Mouse (Mus musculus): ENCODE measurements around the gene Mcmbp. TPM values are rescaled to one million over a fixed set of nuclear protein-coding genes. Genes with fewer than 3 reads are reported as not detected.

Gene Mcmbp
- total RNA-seq, 1 experiment, result 61.3 TPM

GRCm38 (mm10) chr7:128766696-128767095, 26.4 kb upstream of the Mcmbp start:
- Histone ChIP-seq H3K27ac (ENCODE audit: insufficient read depth, low read depth, low read length, poor library complexity, severe bottlenecking) (no peak overlapping the region), H3K4me1 (ENCODE audit: control insufficient read depth in 2 of 2, insufficient read depth in 2 of 2, low read length in 2 of 2, poor library complexity in 1 of 2) (no peaks in the 10 kb centered on the region), H3K4me3 (ENCODE audit: insufficient read depth in 1 of 2, low read depth in 1 of 2, low read length in 2 of 2, poor library complexity in 1 of 2, severe bottlenecking in 1 of 2) (no peak overlapping the region), H3K9ac (ENCODE audit: insufficient read depth, low read depth, low read length, poor library complexity, severe bottlenecking) (no peak overlapping the region), H3K36me3 (ENCODE audit: control insufficient read depth, insufficient read depth, low read length, poor library complexity, severe bottlenecking) (peaks cover 31% of the 10 kb centered on the region), H3K9me3 (ENCODE audit: control insufficient read depth, insufficient read depth, low read depth, low read length) (no peaks in the 10 kb centered on the region)
- no peak for DNase-seq (ENCODE audit: low read depth, low spot score)
- in situ Hi-C loops (cut with MboI; ENCODE audit: low sequenced_read_pairs in 2 of 2, unreplicated experiment in 2 of 2), result no loop called here
- TF ChIP-seq CHD2 (IDR thresholded peaks at IDR 0.05; ENCODE audit: low read depth, low read length) (no peak), HCFC1 (IDR thresholded peaks at IDR 0.05; ENCODE audit: borderline replicate concordance, insufficient read depth, low read length) (no peak), ZC3H11A (IDR thresholded peaks at IDR 0.05; ENCODE audit: borderline replicate concordance, low read depth, low read length) (no peak), ZNF384 (IDR thresholded peaks at IDR 0.05; ENCODE audit: low read depth, low read length) (no peak), MAFK (IDR thresholded peaks at IDR 0.05; ENCODE audit: insufficient read depth, low read depth, low read length) (no peak)

GRCm38 (mm10) chr7:128758948-128759347, 18.7 kb upstream of the Mcmbp start:
- in situ Hi-C loops (cut with MboI; ENCODE audit: low sequenced_read_pairs in 2 of 2, unreplicated experiment in 2 of 2), result no loop called here
- Histone ChIP-seq H3K27ac (ENCODE audit: insufficient read depth, low read depth, low read length, poor library complexity, severe bottlenecking) (no peak overlapping the region), H3K9me3 (ENCODE audit: control insufficient read depth, insufficient read depth, low read depth, low read length) (no peaks in the 10 kb centered on the region), H3K9ac (ENCODE audit: insufficient read depth, low read depth, low read length, poor library complexity, severe bottlenecking) (no peak overlapping the region), H3K4me1 (ENCODE audit: control insufficient read depth in 2 of 2, insufficient read depth in 2 of 2, low read length in 2 of 2, poor library complexity in 1 of 2) (no peaks in the 10 kb centered on the region), H3K36me3 (ENCODE audit: control insufficient read depth, insufficient read depth, low read length, poor library complexity, severe bottlenecking) (peaks cover 12% of the 10 kb centered on the region), H3K4me3 (ENCODE audit: insufficient read depth in 1 of 2, low read depth in 1 of 2, low read length in 2 of 2, poor library complexity in 1 of 2, severe bottlenecking in 1 of 2) (no peak overlapping the region)
- no peak for DNase-seq (ENCODE audit: low read depth, low spot score)
- no peak for TF ChIP-seq ZC3H11A (IDR thresholded peaks at IDR 0.05; ENCODE audit: borderline replicate concordance, low read depth, low read length)
- TF ChIP-seq CHD2 (IDR thresholded peaks at IDR 0.05; ENCODE audit: low read depth, low read length), result no peak
- no peak for TF ChIP-seq ZNF384 (IDR thresholded peaks at IDR 0.05; ENCODE audit: low read depth, low read length)
- TF ChIP-seq MAFK (IDR thresholded peaks at IDR 0.05; ENCODE audit: insufficient read depth, low read depth, low read length), result no peak
- TF ChIP-seq HCFC1 (IDR thresholded peaks at IDR 0.05; ENCODE audit: borderline replicate concordance, insufficient read depth, low read length), result no peak

DNA sequence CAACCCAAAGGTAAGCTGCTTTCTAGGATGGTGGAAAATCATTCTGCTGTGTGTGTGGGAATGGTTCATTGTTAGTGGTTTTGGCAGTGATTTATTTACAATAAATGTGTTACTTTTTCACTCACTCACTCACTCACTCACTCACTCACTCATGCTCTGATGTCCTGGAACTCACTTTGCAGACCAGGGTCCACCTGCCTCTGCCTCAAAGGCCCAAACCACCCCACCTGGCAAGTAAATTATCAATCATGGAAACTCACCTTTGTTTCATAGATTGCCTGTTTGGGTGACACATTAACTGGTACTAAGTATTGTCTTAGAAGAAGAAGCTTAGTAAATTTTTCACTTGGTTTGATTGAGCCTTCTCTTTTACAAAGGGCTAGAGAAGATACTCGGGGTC, 15.1 kb upstream of the Mcmbp start:
- Histone ChIP-seq H3K36me3 (ENCODE audit: control insufficient read depth, insufficient read depth, low read length, poor library complexity, severe bottlenecking) (peaks cover 14% of the 10 kb centered on the region), H3K27ac (ENCODE audit: insufficient read depth, low read depth, low read length, poor library complexity, severe bottlenecking) (no peak overlapping the region), H3K9ac (ENCODE audit: insufficient read depth, low read depth, low read length, poor library complexity, severe bottlenecking) (no peak overlapping the region), H3K4me1 (ENCODE audit: control insufficient read depth in 2 of 2, insufficient read depth in 2 of 2, low read length in 2 of 2, poor library complexity in 1 of 2) (no peaks in the 10 kb centered on the region), H3K9me3 (ENCODE audit: control insufficient read depth, insufficient read depth, low read depth, low read length) (no peaks in the 10 kb centered on the region), H3K4me3 (ENCODE audit: insufficient read depth in 1 of 2, low read depth in 1 of 2, low read length in 2 of 2, poor library complexity in 1 of 2, severe bottlenecking in 1 of 2) (no peak overlapping the region)
- DNase-seq (ENCODE audit: low read depth, low spot score), result no peak
- no peak for TF ChIP-seq MAFK (IDR thresholded peaks at IDR 0.05; ENCODE audit: insufficient read depth, low read depth, low read length)
- TF ChIP-seq CHD2 (IDR thresholded peaks at IDR 0.05; ENCODE audit: low read depth, low read length), result no peak
- no peak for TF ChIP-seq ZNF384 (IDR thresholded peaks at IDR 0.05; ENCODE audit: low read depth, low read length)
- TF ChIP-seq ZC3H11A (IDR thresholded peaks at IDR 0.05; ENCODE audit: borderline replicate concordance, low read depth, low read length), result no peak
- no peak for TF ChIP-seq HCFC1 (IDR thresholded peaks at IDR 0.05; ENCODE audit: borderline replicate concordance, insufficient read depth, low read length)
- in situ Hi-C loops (cut with MboI; ENCODE audit: low sequenced_read_pairs in 2 of 2, unreplicated experiment in 2 of 2), result no loop called here

DNA sequence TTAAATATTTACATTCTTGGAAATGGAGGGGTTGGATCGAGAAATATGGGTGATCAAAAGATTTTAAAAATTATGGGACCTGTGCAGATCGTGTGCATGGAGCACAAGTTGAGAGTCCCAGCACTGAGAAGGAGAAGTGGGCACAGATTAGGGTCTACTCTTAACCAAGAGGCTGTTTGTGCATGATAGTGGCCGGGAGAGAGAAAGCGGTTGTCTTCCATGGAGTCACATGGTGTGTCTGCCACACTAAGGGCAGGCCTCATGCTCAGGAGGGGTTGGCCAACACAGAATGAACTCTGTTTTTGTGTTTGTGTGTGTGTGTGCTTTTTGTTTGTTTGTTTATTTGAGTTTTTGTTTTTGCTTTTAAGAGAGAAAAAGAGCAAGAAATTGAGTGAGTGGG, 11.7 kb upstream of the Mcmbp start:
- no peak for DNase-seq (ENCODE audit: low read depth, low spot score)
- no peaks in the 10 kb centered on the region for H3K9me3 ChIP-seq (ENCODE audit: control insufficient read depth, insufficient read depth, low read depth, low read length)
- 0 out of 4 replicates have a peak, but pooled peaks cover 0 to 2% of the 10 kb centered on the region in 2 experiments for H3K4me1 ChIP-seq (ENCODE audit: control insufficient read depth in 2 of 2, insufficient read depth in 2 of 2, low read length in 2 of 2, poor library complexity in 1 of 2)
- no peak overlapping the region for H3K27ac ChIP-seq (ENCODE audit: insufficient read depth, low read depth, low read length, poor library complexity, severe bottlenecking)
- no peak overlapping the region for H3K4me3 ChIP-seq (ENCODE audit: insufficient read depth in 1 of 2, low read depth in 1 of 2, low read length in 2 of 2, poor library complexity in 1 of 2, severe bottlenecking in 1 of 2)
- no peak for TF ChIP-seq HCFC1 (IDR thresholded peaks at IDR 0.05; ENCODE audit: borderline replicate concordance, insufficient read depth, low read length)
- no peak for TF ChIP-seq CHD2 (IDR thresholded peaks at IDR 0.05; ENCODE audit: low read depth, low read length)
- TF ChIP-seq ZC3H11A (IDR thresholded peaks at IDR 0.05; ENCODE audit: borderline replicate concordance, low read depth, low read length), result no peak
- TF ChIP-seq MAFK (IDR thresholded peaks at IDR 0.05; ENCODE audit: insufficient read depth, low read depth, low read length), result no peak
- no peak for TF ChIP-seq ZNF384 (IDR thresholded peaks at IDR 0.05; ENCODE audit: low read depth, low read length)
- H3K36me3 ChIP-seq (ENCODE audit: control insufficient read depth, insufficient read depth, low read length, poor library complexity, severe bottlenecking), result peaks cover 15% of the 10 kb centered on the region
- in situ Hi-C loops (cut with MboI; ENCODE audit: low sequenced_read_pairs in 2 of 2, unreplicated experiment in 2 of 2), result no loop called here
- no peak overlapping the region for H3K9ac ChIP-seq (ENCODE audit: insufficient read depth, low read depth, low read length, poor library complexity, severe bottlenecking)

DNA sequence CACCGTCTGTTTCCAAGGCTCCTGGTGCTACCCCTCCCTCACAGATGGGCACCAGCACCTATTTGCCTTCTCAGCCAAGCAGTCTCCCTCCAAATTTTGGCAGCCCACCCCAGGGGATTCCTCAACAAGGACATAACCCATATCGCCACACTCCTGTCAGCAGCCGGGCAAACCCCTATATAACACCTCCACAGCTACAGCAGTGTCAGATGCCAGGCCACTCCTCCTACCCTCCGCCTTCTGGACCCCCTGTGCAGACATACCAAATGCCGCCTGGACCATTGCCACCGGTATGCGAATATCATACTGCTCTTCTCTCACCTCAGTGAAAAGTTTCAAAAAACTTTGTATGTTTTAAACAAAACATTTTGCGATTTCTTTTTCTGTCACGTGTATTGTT, 10.0 kb upstream of the Mcmbp start:
- TF ChIP-seq CHD2 (IDR thresholded peaks at IDR 0.05; ENCODE audit: low read depth, low read length), result no peak
- no peak for TF ChIP-seq ZNF384 (IDR thresholded peaks at IDR 0.05; ENCODE audit: low read depth, low read length)
- no peak for TF ChIP-seq ZC3H11A (IDR thresholded peaks at IDR 0.05; ENCODE audit: borderline replicate concordance, low read depth, low read length)
- TF ChIP-seq MAFK (IDR thresholded peaks at IDR 0.05; ENCODE audit: insufficient read depth, low read depth, low read length), result no peak
- no peak for TF ChIP-seq HCFC1 (IDR thresholded peaks at IDR 0.05; ENCODE audit: borderline replicate concordance, insufficient read depth, low read length)

More for the DNA sequence above, 10.0 kb upstream of the Mcmbp start:
- in situ Hi-C loops (cut with MboI; ENCODE audit: low sequenced_read_pairs in 2 of 2, unreplicated experiment in 2 of 2), result no loop called here
- no peak for DNase-seq (ENCODE audit: low read depth, low spot score)
- no peak overlapping the region for H3K27ac ChIP-seq (ENCODE audit: insufficient read depth, low read depth, low read length, poor library complexity, severe bottlenecking)
- H3K4me3 ChIP-seq (ENCODE audit: insufficient read depth in 1 of 2, low read depth in 1 of 2, low read length in 2 of 2, poor library complexity in 1 of 2, severe bottlenecking in 1 of 2), result no peak overlapping the region
- no peak overlapping the region for H3K9ac ChIP-seq (ENCODE audit: insufficient read depth, low read depth, low read length, poor library complexity, severe bottlenecking)
- no peaks in the 10 kb centered on the region for H3K9me3 ChIP-seq (ENCODE audit: control insufficient read depth, insufficient read depth, low read depth, low read length)
- peaks cover 15% of the 10 kb centered on the region for H3K36me3 ChIP-seq (ENCODE audit: control insufficient read depth, insufficient read depth, low read length, poor library complexity, severe bottlenecking)
- H3K4me1 ChIP-seq (ENCODE audit: control insufficient read depth in 2 of 2, insufficient read depth in 2 of 2, low read length in 2 of 2, poor library complexity in 1 of 2), result peaks cover 0 to 6% of the 10 kb centered on the region in 2 experiments; a peak in 2 of 4 replicates

Measured in ES-E14 (cell line).